In the genomic region with DNA sequence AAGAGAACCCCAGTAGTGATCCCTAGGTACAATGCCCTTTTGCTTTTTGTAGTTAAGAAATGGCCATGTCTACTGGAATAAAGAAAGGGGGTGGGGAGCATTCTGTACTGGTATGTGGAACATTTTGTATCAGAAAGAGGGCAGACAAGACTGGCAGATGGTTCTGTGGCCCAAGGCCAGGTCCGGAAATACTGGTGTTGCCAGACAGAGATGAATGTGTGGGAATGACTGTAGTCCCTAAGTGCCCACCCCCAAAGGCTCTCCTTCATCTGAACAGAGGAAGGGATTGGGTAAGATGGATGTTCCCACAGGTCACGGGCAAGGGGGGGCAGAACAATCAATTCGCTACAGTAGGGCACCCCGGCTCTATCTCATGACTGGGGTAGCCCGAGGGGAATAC, we compare ENCODE assay signal across 13 mouse cellular contexts. TPM values are rescaled to one million over a fixed set of nuclear protein-coding genes. Genes with fewer than 3 reads are reported as not detected.
DNase-seq lines count a peak whose midpoint lies in the region; ATAC-seq and TF ChIP-seq lines count a peak whose summit lies in the region.
"Had no signal": no experiment of that assay in that cellular context is flagged by ENCODE, and none has a peak within 500 bp of the region (broad histone marks: within the 10 kb centered on the region; RNA-seq: fewer than 3 reads in every experiment).

No protein-coding gene starts in this region.

- WGBS in forebrain, embryonic 14.5 days, result 89% methylated on average over 5 of the region's 5 CpGs
- WGBS in forebrain, postnatal 0 days, result 81% methylated on average over 5 of the region's 5 CpGs
- 85% methylated on average over 5 of the region's 5 CpGs for WGBS in limb, embryonic 10.5 days

- H3K27me3 ChIP-seq in forebrain, embryonic 14.5 days (replicated peaks; ENCODE audit: control insufficient read depth, insufficient read depth, low read length), result no peaks in the 10 kb centered on the region
- H3K27me3 ChIP-seq in forebrain, postnatal 0 days (ENCODE audit: insufficient read depth, low read length), result no peaks in the 10 kb centered on the region
- H3K27me3 ChIP-seq in limb, embryonic 10.5 days (ENCODE audit: low read depth, poor library complexity, severe bottlenecking), result no peaks in the 10 kb centered on the region
- H3K27me3 ChIP-seq: embryonic facial prominence, embryonic 12.5 days; forebrain, embryonic 13.5 days; liver, embryonic 12.5 days; midbrain, embryonic 12.5 days had no signal

- no peak overlapping the region for H3K4me3 ChIP-seq in forebrain, embryonic 14.5 days (ENCODE audit: low read depth, low read length)
- H3K4me3 ChIP-seq in forebrain, postnatal 0 days (ENCODE audit: low read depth, low read length), result no peak overlapping the region
- no peak overlapping the region for H3K4me3 ChIP-seq in limb, embryonic 10.5 days
- H3K4me3 ChIP-seq: embryonic facial prominence, embryonic 12.5 days; forebrain, embryonic 13.5 days; left cerebral cortex, adult 2 months; liver, embryonic 12.5 days; midbrain, embryonic 12.5 days had no signal

- H3K4me2 ChIP-seq in forebrain, embryonic 14.5 days (ENCODE audit: low read length), result no peak overlapping the region
- no peak overlapping the region for H3K4me2 ChIP-seq in forebrain, postnatal 0 days (ENCODE audit: low read depth)
- H3K4me2 ChIP-seq: embryonic facial prominence, embryonic 12.5 days; forebrain, embryonic 13.5 days; liver, embryonic 12.5 days; midbrain, embryonic 12.5 days had no signal

- H3K9ac ChIP-seq in forebrain, embryonic 14.5 days (ENCODE audit: low read length), result no peak overlapping the region
- H3K9ac ChIP-seq in forebrain, postnatal 0 days, result no peak overlapping the region
- H3K9ac ChIP-seq: embryonic facial prominence, embryonic 12.5 days; forebrain, embryonic 13.5 days; liver, embryonic 12.5 days; midbrain, embryonic 12.5 days had no signal

- no peak for TF ChIP-seq CTCF in forebrain, postnatal 0 days (IDR thresholded peaks at IDR 0.05; ENCODE audit: low read depth)

- no peaks in the 10 kb centered on the region for H3K4me1 ChIP-seq in forebrain, embryonic 14.5 days (ENCODE audit: control insufficient read depth, insufficient read depth, low read length)
- H3K4me1 ChIP-seq in forebrain, postnatal 0 days (ENCODE audit: insufficient read depth), result no peaks in the 10 kb centered on the region
- H3K4me1 ChIP-seq in limb, embryonic 10.5 days, result 0 out of 2 replicates have a peak, but pooled peaks cover 6% of the 10 kb centered on the region
- H3K4me1 ChIP-seq: embryonic facial prominence, embryonic 12.5 days; forebrain, embryonic 13.5 days; liver, embryonic 12.5 days; midbrain, embryonic 12.5 days had no signal

- peak; percentile 13 for DNase-seq in forebrain, embryonic 14.5 days (ENCODE audit: low spot score)
- DNase-seq in forebrain, postnatal 0 days, result no peak
- peak; percentile 52 for DNase-seq in left cerebral cortex, postnatal 4 days
- DNase-seq in left cerebral cortex, adult 9 months (ENCODE audit: low spot score in 2 of 2), result no peak
- DNase-seq in cerebellum, postnatal 14 days, result peak; percentile 71 to 80
- peak; percentile 75 for DNase-seq in lung, postnatal 36 days
- no peak for DNase-seq in spleen, postnatal 36 days (ENCODE audit: low spot score in 2 of 2)
- DNase-seq in limb, embryonic 10.5 days (ENCODE audit: low spot score), result no peak

- ATAC-seq in forebrain, embryonic 14.5 days, result no peak
- no peak for ATAC-seq in forebrain, postnatal 0 days
- ATAC-seq: forebrain, embryonic 13.5 days; liver, embryonic 12.5 days had no signal

- H3K27ac ChIP-seq in forebrain, embryonic 14.5 days (ENCODE audit: low read depth, low read length), result no peak overlapping the region
- H3K27ac ChIP-seq in forebrain, postnatal 0 days (ENCODE audit: low read depth, low read length), result no peak overlapping the region
- no peak overlapping the region for H3K27ac ChIP-seq in limb, embryonic 10.5 days
- H3K27ac ChIP-seq: embryonic facial prominence, embryonic 12.5 days; forebrain, embryonic 13.5 days; left cerebral cortex, adult 2 months; liver, embryonic 12.5 days; midbrain, embryonic 12.5 days had no signal

- intact Hi-C loops in left cerebral cortex, postnatal 4 days (cut with DNase I), result no loop called here

- H3K36me3 ChIP-seq in forebrain, embryonic 14.5 days (ENCODE audit: control insufficient read depth, insufficient read depth, low read length), result no peaks in the 10 kb centered on the region
- no peaks in the 10 kb centered on the region for H3K36me3 ChIP-seq in forebrain, postnatal 0 days (ENCODE audit: insufficient read depth)
- H3K36me3 ChIP-seq in limb, embryonic 10.5 days, result no peaks in the 10 kb centered on the region
- H3K36me3 ChIP-seq: embryonic facial prominence, embryonic 12.5 days; liver, embryonic 12.5 days; midbrain, embryonic 12.5 days had no signal

- H3K9me3 ChIP-seq in forebrain, embryonic 14.5 days (replicated peaks; ENCODE audit: control insufficient read depth, low read length), result no peaks in the 10 kb centered on the region
- no peaks in the 10 kb centered on the region for H3K9me3 ChIP-seq in forebrain, postnatal 0 days (ENCODE audit: low read length)
- no peaks in the 10 kb centered on the region for H3K9me3 ChIP-seq in limb, embryonic 10.5 days (replicated peaks)
- H3K9me3 ChIP-seq: embryonic facial prominence, embryonic 12.5 days; forebrain, embryonic 13.5 days; liver, embryonic 12.5 days; midbrain, embryonic 12.5 days had no signal

RNA-seq across cellular contexts. Expression of gene Spred1, which starts 41.6 kb away (rescaled TPM):
- 11.2 and 11.5 TPM in 2 replicates for polyA plus RNA-seq in forebrain, embryonic 14.5 days (2014; fragmentation: Nextera tagmentation; extraction: Ambion mirVana)
- total RNA-seq in forebrain, postnatal 0 days (2014; rRNA removed), result 56.2 and 66.9 TPM in 2 replicates
- 8.8 and 11.3 TPM in 2 replicates for polyA plus RNA-seq in forebrain, postnatal 0 days (2015; fragmentation: Nextera tagmentation; extraction: Ambion mirVana)
- total RNA-seq in left cerebral cortex, postnatal 4 days (2021), result 10 to 100 TPM; 53.4 to 58.2 TPM
- polyA plus RNA-seq in limb, embryonic 10.5 days (2016; fragmentation: Nextera tagmentation; extraction: Ambion mirVana), result 14.9 and 17.1 TPM in 2 replicates

Comparison
In these comparisons a context has a peak if more than half of its experiments do, and no peak if none do; other contexts are left out.
1. DNase-seq: peak in forebrain, embryonic 14.5 days (single experiment), left cerebral cortex, postnatal 4 days (single experiment), cerebellum, postnatal 14 days (2 of 2) and lung, postnatal 36 days (single experiment); none in forebrain, postnatal 0 days (single experiment), left cerebral cortex, adult 9 months (0 of 2), spleen, postnatal 36 days (0 of 2) and limb, embryonic 10.5 days (single experiment).